Mouse (Mus musculus): ENCODE measurements around the gene Xpnpep1. TPM values are rescaled to one million over a fixed set of nuclear protein-coding genes. Genes with fewer than 3 reads are reported as not detected.

Xpnpep1 gene
- polyA plus RNA-seq, 1 experiment from 2014 or later, result 196 TPM

- H3K4me3 ChIP-seq (ENCODE audit: low read depth, low read length), result no peak overlapping the region
- H3K27me3 ChIP-seq (ENCODE audit: insufficient read depth, low read length), result no peaks in the 10 kb centered on the region
- DNase-seq (no peak), ATAC-seq (ENCODE audit: insufficient read depth) (no peak)
- no peak overlapping the region for H3K4me2 ChIP-seq
- peaks cover 11% of the 10 kb centered on the region; the same call in 1 of the 2 replicates for H3K4me1 ChIP-seq (ENCODE audit: insufficient read depth)
- WGBS, result 90% methylated on average over 22 of the region's 22 CpGs
- no peak overlapping the region for H3K9ac ChIP-seq
- no peaks in the 10 kb centered on the region for H3K9me3 ChIP-seq (ENCODE audit: low read depth, low read length)
- H3K36me3 ChIP-seq (ENCODE audit: insufficient read depth), result peaks cover 84% of the 10 kb centered on the region
- no peak overlapping the region for H3K27ac ChIP-seq (ENCODE audit: low read depth)
- no peak for TF ChIP-seq CTCF (IDR thresholded peaks at IDR 0.05; ENCODE audit: low read depth)
Measured at GRCm38 (mm10) chr19:53003554-53004365, 36.3 kb downstream of the Xpnpep1 start.

- Histone ChIP-seq H3K36me3 (ENCODE audit: insufficient read depth) (peaks cover 96% of the 10 kb centered on the region), H3K9me3 (ENCODE audit: low read depth, low read length) (no peaks in the 10 kb centered on the region), H3K9ac (no peak overlapping the region; the same call in 1 of the 2 replicates), H3K27ac (ENCODE audit: low read depth) (no peak overlapping the region; the same call in 1 of the 2 replicates), H3K4me3 (ENCODE audit: low read depth, low read length) (no peak overlapping the region), H3K27me3 (ENCODE audit: insufficient read depth, low read length) (no peaks in the 10 kb centered on the region), H3K4me2 (no peak overlapping the region), H3K4me1 (ENCODE audit: insufficient read depth) (peaks cover 4% of the 10 kb centered on the region; the same call in 1 of the 2 replicates)
- DNase-seq (peak; percentile 58), ATAC-seq (ENCODE audit: insufficient read depth) (0 out of 2 replicates have a peak, but pooled peaks have one; percentile 18)
- WGBS, result 71% methylated on average over 23 of the region's 23 CpGs
- no peak for TF ChIP-seq CTCF (IDR thresholded peaks at IDR 0.05; ENCODE audit: low read depth)
Measured at GRCm38 (mm10) chr19:53002166-53003095, 37.6 kb downstream of the Xpnpep1 start.

- no peaks in the 10 kb centered on the region for H3K4me1 ChIP-seq (ENCODE audit: insufficient read depth)
- ATAC-seq (ENCODE audit: insufficient read depth), result peak; percentile 73
- H3K27me3 ChIP-seq (ENCODE audit: insufficient read depth, low read length), result no peaks in the 10 kb centered on the region
- peak; percentile 79 for DNase-seq
- H3K9me3 ChIP-seq (ENCODE audit: low read depth, low read length), result no peaks in the 10 kb centered on the region
- no peak overlapping the region for H3K4me2 ChIP-seq
- WGBS, result 68% methylated on average over 11 of the region's 11 CpGs
- no peak overlapping the region for H3K4me3 ChIP-seq (ENCODE audit: low read depth, low read length)
- no peak overlapping the region for H3K27ac ChIP-seq (ENCODE audit: low read depth)
- no peak overlapping the region for H3K9ac ChIP-seq
- peak; percentile 69 for TF ChIP-seq CTCF (IDR thresholded peaks at IDR 0.05; ENCODE audit: low read depth)
- H3K36me3 ChIP-seq (ENCODE audit: insufficient read depth), result peaks cover 67% of the 10 kb centered on the region
Measured at GRCm38 (mm10) chr19:52992880-52993440, 47.1 kb downstream of the Xpnpep1 start.

GRCm38 (mm10) chr19:52991924-52992323 is 48.1 kb downstream of the Xpnpep1 start:
- 83% methylated on average over 10 of the region's 10 CpGs for WGBS
- H3K4me3 ChIP-seq (ENCODE audit: low read depth, low read length), result no peak overlapping the region
- no peaks in the 10 kb centered on the region for H3K4me1 ChIP-seq (ENCODE audit: insufficient read depth)
- no peak for DNase-seq
- H3K9me3 ChIP-seq (ENCODE audit: low read depth, low read length), result no peaks in the 10 kb centered on the region
- no peak overlapping the region for H3K27ac ChIP-seq (ENCODE audit: low read depth)
- H3K9ac ChIP-seq, result no peak overlapping the region
- no peak overlapping the region for H3K4me2 ChIP-seq
- TF ChIP-seq CTCF (IDR thresholded peaks at IDR 0.05; ENCODE audit: low read depth), result no peak
- H3K36me3 ChIP-seq (ENCODE audit: insufficient read depth), result peaks cover 56% of the 10 kb centered on the region
- no peak for ATAC-seq (ENCODE audit: insufficient read depth)
- no peaks in the 10 kb centered on the region for H3K27me3 ChIP-seq (ENCODE audit: insufficient read depth, low read length)

- DNase-seq (no peak), ATAC-seq (ENCODE audit: insufficient read depth) (no peak)
Measured at GRCm38 (mm10) chr19:52979020-52979711, 60.8 kb downstream of the Xpnpep1 start.

GRCm38 (mm10) chr19:52975564-52976185 is 64.3 kb downstream of the Xpnpep1 start:
- no peak overlapping the region for H3K27ac ChIP-seq (ENCODE audit: low read depth)
- TF ChIP-seq CTCF (IDR thresholded peaks at IDR 0.05; ENCODE audit: low read depth), result peak; percentile 85
- no peak overlapping the region for H3K4me3 ChIP-seq (ENCODE audit: low read depth, low read length)
- H3K27me3 ChIP-seq (ENCODE audit: insufficient read depth, low read length), result no peaks in the 10 kb centered on the region
- H3K4me1 ChIP-seq (ENCODE audit: insufficient read depth), result no peaks in the 10 kb centered on the region
- ATAC-seq (ENCODE audit: insufficient read depth), result peak; percentile 70; the same call in 1 of the 2 replicates
- no peaks in the 10 kb centered on the region for H3K9me3 ChIP-seq (ENCODE audit: low read depth, low read length)
- no peak overlapping the region for H3K4me2 ChIP-seq
- H3K36me3 ChIP-seq (ENCODE audit: insufficient read depth), result no peaks in the 10 kb centered on the region
- no peak overlapping the region for H3K9ac ChIP-seq
- 47% methylated on average over 15 of the region's 15 CpGs for WGBS
- peak; percentile 88 for DNase-seq

More at GRCm38 (mm10) chr19:52979020-52979711, 60.8 kb downstream of the Xpnpep1 start:
- TF ChIP-seq CTCF (IDR thresholded peaks at IDR 0.05; ENCODE audit: low read depth), result no peak
- WGBS, result 25% methylated on average over 12 of the region's 12 CpGs
- Histone ChIP-seq H3K36me3 (ENCODE audit: insufficient read depth) (no peaks in the 10 kb centered on the region), H3K27me3 (ENCODE audit: insufficient read depth, low read length) (no peaks in the 10 kb centered on the region), H3K4me1 (ENCODE audit: insufficient read depth) (no peaks in the 10 kb centered on the region), H3K27ac (ENCODE audit: low read depth) (no peak overlapping the region), H3K4me2 (no peak overlapping the region), H3K9ac (no peak overlapping the region), H3K9me3 (ENCODE audit: low read depth, low read length) (no peaks in the 10 kb centered on the region), H3K4me3 (ENCODE audit: low read depth, low read length) (no peak overlapping the region)

Data from lung, embryonic 14.5 days (tissue).